Mouse (Mus musculus) lung, postnatal 0 days (tissue): ENCODE measurements around the gene Lrrfip1.

Source experiments
- CTCF ChIP-seq: IDR thresholded peaks from 2 replicates; pipeline ENCODE4 v1.5.1; 2016; ENCODE audit warnings: antibody characterized with exemption, mild to moderate bottlenecking
- EP300 ChIP-seq: IDR thresholded peaks from 2 replicates; pipeline ENCODE4 v1.6.1; 2016; ENCODE audit warnings: antibody characterized with exemption, mild to moderate bottlenecking, control low read depth

DNA sequence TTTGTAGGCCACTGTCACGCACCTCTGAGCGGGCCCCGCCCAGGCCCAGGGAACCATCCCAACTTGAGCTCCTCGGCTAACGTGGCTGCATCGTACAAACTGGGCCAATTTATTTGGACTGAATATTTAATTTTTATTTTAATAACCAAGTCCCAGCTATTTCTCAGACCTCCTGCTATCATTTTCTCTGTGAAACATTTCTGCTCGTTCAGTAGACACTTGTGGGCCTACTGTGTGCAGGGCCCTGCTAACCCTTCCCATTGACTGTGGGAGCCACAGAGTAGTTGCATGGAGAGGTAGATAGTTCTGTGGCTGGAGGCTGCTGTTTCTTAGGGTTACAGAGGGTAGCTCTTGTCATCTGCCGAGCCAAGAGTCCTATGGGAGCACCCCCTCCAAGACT lies 72.0 kb downstream of the Lrrfip1 start:
- TF ChIP-seq EP300: no peak
- no peak for TF ChIP-seq CTCF
